Mouse (Mus musculus): Measurements from ENCODE around the gene Fam83e. TPM values are rescaled to one million over a fixed set of nuclear protein-coding genes. Genes with fewer than 3 reads are reported as not detected.

Gene Fam83e
- polyA plus RNA-seq, 2 experiments: 0.48 to 0.92 TPM

DNA sequence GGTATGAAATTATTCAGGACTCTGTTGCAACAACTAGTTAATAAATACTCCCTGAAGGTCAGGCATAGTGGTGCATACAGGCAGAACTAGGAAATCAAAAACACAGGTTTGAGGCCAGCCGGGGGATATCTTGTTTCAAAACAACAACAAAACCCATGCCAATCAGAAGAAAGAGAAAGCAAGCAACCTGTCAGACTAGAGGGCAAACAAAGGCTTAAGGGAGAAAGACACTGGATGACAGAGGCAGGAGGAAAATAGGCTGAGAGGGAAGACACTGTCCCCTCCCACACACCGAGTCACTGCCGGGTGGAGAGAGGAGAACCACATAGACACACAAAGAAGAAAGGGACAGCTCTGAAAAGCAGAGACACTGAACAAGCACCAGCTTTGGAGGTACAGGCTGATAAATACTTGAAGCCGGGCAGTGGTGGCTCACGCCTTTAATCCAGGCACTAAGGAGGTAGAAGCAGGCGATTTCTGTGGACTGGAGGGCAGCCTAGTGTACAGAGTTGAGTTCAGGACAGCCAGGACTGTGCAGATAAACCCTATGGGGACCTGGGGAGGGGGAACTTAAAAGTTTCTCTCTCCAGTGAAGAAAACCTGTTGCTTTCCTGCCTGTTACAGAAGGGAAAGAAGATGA lies 7.0 kb upstream of the Fam83e start:
- H3K9me3 ChIP-seq (ENCODE audit: control insufficient read depth, low read length): no peaks in the 10 kb centered on the region
- 91% methylated on average over 6 of the region's 6 CpGs for WGBS
- ATAC-seq (ENCODE audit: low FRiP score, low read depth) (no peak), DNase-seq (ENCODE audit: low spot score) (no peak)
- no peaks in the 10 kb centered on the region for H3K27me3 ChIP-seq (ENCODE audit: control insufficient read depth, insufficient read depth, low read length)
- peak overlapping the region; percentile 88 for H3K4me2 ChIP-seq (replicated peaks; ENCODE audit: low read depth, low read length, severe bottlenecking)
- peaks cover 28% of the 10 kb centered on the region for H3K4me1 ChIP-seq (ENCODE audit: control insufficient read depth, insufficient read depth, low read length)
- H3K4me3 ChIP-seq (replicated peaks; ENCODE audit: low read length): peak overlapping the region; percentile 47
- H3K36me3 ChIP-seq (ENCODE audit: control insufficient read depth, insufficient read depth, low read length): peaks cover 48% of the 10 kb centered on the region
- no peak overlapping the region for H3K9ac ChIP-seq (ENCODE audit: low read depth, low read length, severe bottlenecking)
- H3K27ac ChIP-seq (replicated peaks; ENCODE audit: low read depth, low read length): no peak overlapping the region
- TF ChIP-seq POLR2A (IDR thresholded peaks at IDR 0.05; ENCODE audit: borderline replicate concordance, extremely low read depth, insufficient read depth, insufficient read length): no peak

DNA sequence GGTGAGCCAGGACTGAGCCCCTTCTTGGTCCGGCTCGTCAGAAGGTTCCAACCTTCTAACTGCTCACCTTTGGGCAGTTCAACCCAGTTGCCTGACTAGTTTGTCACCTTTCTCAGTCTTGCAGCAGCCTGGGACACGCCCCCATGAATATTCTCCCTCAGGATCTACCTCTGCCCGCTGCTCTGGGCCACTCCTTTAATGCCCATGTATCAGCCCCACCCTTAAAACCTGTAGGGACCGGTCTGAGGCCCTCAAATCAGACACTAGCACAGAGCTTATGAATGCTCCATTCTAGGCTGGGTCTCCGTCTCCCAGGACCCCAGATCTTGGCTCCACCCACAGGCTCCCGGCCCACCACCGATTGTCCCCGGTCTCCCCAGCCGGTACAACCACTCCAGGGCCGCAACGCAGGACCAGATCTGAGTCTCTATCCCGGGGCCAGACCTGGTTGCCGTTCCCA lies 6.4 kb upstream of the Fam83e start:
- Histone ChIP-seq H3K4me2 (replicated peaks; ENCODE audit: low read depth, low read length, severe bottlenecking) (peak overlapping the region; percentile 88), H3K9ac (ENCODE audit: low read depth, low read length, severe bottlenecking) (peak overlapping the region; percentile 49), H3K9me3 (ENCODE audit: control insufficient read depth, low read length) (no peaks in the 10 kb centered on the region), H3K4me1 (ENCODE audit: control insufficient read depth, insufficient read depth, low read length) (peaks cover 31% of the 10 kb centered on the region), H3K36me3 (ENCODE audit: control insufficient read depth, insufficient read depth, low read length) (peaks cover 49% of the 10 kb centered on the region), H3K4me3 (replicated peaks; ENCODE audit: low read length) (peak overlapping the region; percentile 47), H3K27ac (replicated peaks; ENCODE audit: low read depth, low read length) (no peak overlapping the region), H3K27me3 (ENCODE audit: control insufficient read depth, insufficient read depth, low read length) (no peaks in the 10 kb centered on the region)
- 10% methylated on average over 14 of the region's 14 CpGs for WGBS
- ATAC-seq (ENCODE audit: low FRiP score, low read depth): peak; percentile 17
- no peak for TF ChIP-seq POLR2A (IDR thresholded peaks at IDR 0.05; ENCODE audit: borderline replicate concordance, extremely low read depth, insufficient read depth, insufficient read length)
- no peak for DNase-seq (ENCODE audit: low spot score)

DNA sequence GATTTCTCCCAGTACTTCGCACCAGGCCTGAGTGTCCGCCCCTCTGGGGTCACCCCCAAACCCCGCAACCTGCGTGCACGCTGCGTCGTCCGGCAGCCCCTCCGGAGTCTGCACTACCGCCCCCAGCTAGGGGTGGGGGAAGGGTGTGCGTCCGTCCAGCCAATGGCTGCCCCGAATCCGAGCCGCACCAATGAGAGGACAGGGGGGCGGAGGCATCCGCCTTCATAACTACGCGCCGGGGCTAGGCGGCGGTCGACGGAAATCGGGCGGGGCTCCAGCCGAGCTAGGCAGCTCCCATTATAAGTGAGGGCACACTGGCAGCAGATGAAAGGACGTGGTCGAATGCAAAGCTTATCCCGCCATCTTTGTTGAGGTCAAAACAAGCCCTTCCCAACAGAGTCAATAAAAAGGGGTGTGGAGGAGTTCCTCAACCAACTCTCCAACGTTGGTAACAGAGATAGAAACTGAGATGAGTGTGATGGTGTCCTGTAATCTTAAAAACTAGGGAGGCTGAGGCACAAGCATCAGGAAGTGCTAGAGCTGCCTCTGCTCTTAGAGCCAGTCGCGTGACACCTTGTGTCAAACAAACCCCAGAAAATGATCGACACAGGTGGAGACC lies 5.8 kb upstream of the Fam83e start, which contains the start of gene Rpl18:
Gene Rpl18 (plus strand): TSS at position 368 of the 619 bp plus-strand sequence.
- Histone ChIP-seq H3K36me3 (ENCODE audit: control insufficient read depth, insufficient read depth, low read length) (peaks cover 49% of the 10 kb centered on the region), H3K4me3 (replicated peaks; ENCODE audit: low read length) (peak within 1 kb of the TSS; percentile 47), H3K9ac (ENCODE audit: low read depth, low read length, severe bottlenecking) (peak within 1 kb of the TSS; percentile 49), H3K4me1 (ENCODE audit: control insufficient read depth, insufficient read depth, low read length) (peaks cover 31% of the 10 kb centered on the region), H3K27ac (replicated peaks; ENCODE audit: low read depth, low read length) (no peak within 1 kb of the TSS; the same call in 1 of the 2 replicates), H3K9me3 (ENCODE audit: control insufficient read depth, low read length) (no peaks in the 10 kb centered on the region), H3K27me3 (ENCODE audit: control insufficient read depth, insufficient read depth, low read length) (no peaks in the 10 kb centered on the region), H3K4me2 (replicated peaks; ENCODE audit: low read depth, low read length, severe bottlenecking) (peak within 1 kb of the TSS; percentile 88)
- TF ChIP-seq POLR2A (IDR thresholded peaks at IDR 0.05; ENCODE audit: borderline replicate concordance, extremely low read depth, insufficient read depth, insufficient read length): peak; percentile 42; the same call in 1 of the 2 replicates
- whole genome bisulfite sequencing: 7% methylated on average over 33 of the region's 34 CpGs
- ATAC-seq (ENCODE audit: low FRiP score, low read depth) (peak; percentile 92), DNase-seq (ENCODE audit: low spot score) (peak; percentile 98)

DNA sequence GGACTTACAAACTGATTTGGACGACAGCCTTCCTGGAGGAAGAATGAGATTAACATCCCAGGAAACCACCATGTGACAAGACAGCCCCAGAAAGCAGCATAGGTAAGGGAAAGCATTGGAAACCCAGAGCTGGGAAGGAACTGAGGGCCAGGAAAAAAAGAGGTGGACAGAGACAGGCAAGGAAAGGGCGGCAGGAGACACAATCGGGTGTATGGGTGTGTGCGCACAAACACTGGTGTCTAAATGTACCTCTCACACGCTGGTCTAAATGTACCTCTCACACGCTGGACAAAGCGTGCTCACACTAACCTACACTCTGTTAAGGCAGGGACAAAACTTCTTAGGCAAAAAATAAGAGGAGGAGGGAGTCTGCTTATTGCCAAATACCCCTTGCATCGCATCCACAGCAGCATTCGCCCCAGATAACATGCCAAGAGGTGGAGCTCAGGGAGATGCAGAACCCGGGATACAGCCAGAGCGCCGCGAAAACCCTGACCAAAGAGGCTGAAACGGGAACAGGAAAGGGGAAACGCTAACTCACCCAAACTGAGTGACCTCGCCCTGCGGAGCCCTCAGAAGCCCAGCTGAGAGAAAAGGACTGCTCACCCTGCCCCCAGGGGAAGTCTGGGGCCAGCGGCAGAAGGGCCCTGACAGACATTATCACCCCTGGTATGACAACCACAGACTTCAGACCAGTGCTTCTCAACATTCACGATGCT lies 5.1 kb upstream of the Fam83e start:
- no peak for TF ChIP-seq POLR2A (IDR thresholded peaks at IDR 0.05; ENCODE audit: borderline replicate concordance, extremely low read depth, insufficient read depth, insufficient read length)
- Histone ChIP-seq H3K27ac (replicated peaks; ENCODE audit: low read depth, low read length) (no peak overlapping the region; the same call in 1 of the 2 replicates), H3K4me3 (replicated peaks; ENCODE audit: low read length) (peak overlapping the region; percentile 47), H3K9me3 (ENCODE audit: control insufficient read depth, low read length) (no peaks in the 10 kb centered on the region), H3K4me1 (ENCODE audit: control insufficient read depth, insufficient read depth, low read length) (peaks cover 31% of the 10 kb centered on the region), H3K36me3 (ENCODE audit: control insufficient read depth, insufficient read depth, low read length) (peaks cover 49% of the 10 kb centered on the region), H3K4me2 (replicated peaks; ENCODE audit: low read depth, low read length, severe bottlenecking) (peak overlapping the region; percentile 88), H3K9ac (ENCODE audit: low read depth, low read length, severe bottlenecking) (peak overlapping the region; percentile 34; the same call in 1 of the 2 replicates), H3K27me3 (ENCODE audit: control insufficient read depth, insufficient read depth, low read length) (no peaks in the 10 kb centered on the region)
- ATAC-seq (ENCODE audit: low FRiP score, low read depth) (no peak), DNase-seq (ENCODE audit: low spot score) (no peak)
- 85% methylated on average over 19 of the region's 19 CpGs for WGBS

DNA sequence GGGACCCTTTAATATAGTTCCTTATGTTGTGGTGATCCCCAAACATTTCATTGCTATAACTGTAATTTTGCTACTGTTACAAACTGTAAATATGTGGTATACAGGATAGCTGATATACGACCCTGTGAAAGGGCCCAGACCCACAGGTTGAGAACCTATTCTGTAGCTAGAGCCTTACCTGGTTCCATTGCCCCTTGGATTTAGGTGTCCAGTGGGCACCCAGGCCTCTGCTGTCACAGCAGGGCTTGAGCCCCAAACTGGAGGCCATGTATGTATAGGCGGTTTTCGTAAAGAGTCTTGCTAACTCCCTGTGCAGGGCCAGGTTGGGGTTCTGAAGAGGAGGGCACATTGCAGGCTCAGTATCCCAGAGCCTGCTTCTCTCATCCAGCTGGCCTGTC lies 4.6 kb upstream of the Fam83e start:
- no peak overlapping the region for H3K9ac ChIP-seq (ENCODE audit: low read depth, low read length, severe bottlenecking)

More for the DNA sequence above, 4.6 kb upstream of the Fam83e start:
- H3K9me3 ChIP-seq (ENCODE audit: control insufficient read depth, low read length): no peaks in the 10 kb centered on the region
- peak overlapping the region; percentile 88 for H3K4me2 ChIP-seq (replicated peaks; ENCODE audit: low read depth, low read length, severe bottlenecking)
- no peak for ATAC-seq (ENCODE audit: low FRiP score, low read depth)
- DNase-seq (ENCODE audit: low spot score): no peak
- whole genome bisulfite sequencing: 91% methylated on average over 3 of the region's 3 CpGs
- H3K36me3 ChIP-seq (ENCODE audit: control insufficient read depth, insufficient read depth, low read length): peaks cover 49% of the 10 kb centered on the region
- H3K27ac ChIP-seq (replicated peaks; ENCODE audit: low read depth, low read length): no peak overlapping the region
- H3K4me1 ChIP-seq (ENCODE audit: control insufficient read depth, insufficient read depth, low read length): peaks cover 31% of the 10 kb centered on the region
- H3K4me3 ChIP-seq (replicated peaks; ENCODE audit: low read length): peak overlapping the region; percentile 77; the same call in 1 of the 2 replicates
- no peaks in the 10 kb centered on the region for H3K27me3 ChIP-seq (ENCODE audit: control insufficient read depth, insufficient read depth, low read length)
- no peak for TF ChIP-seq POLR2A (IDR thresholded peaks at IDR 0.05; ENCODE audit: borderline replicate concordance, extremely low read depth, insufficient read depth, insufficient read length)
